Mouse (Mus musculus) MEL (cell line): ENCODE measurements around the gene Gba2. TPM values are rescaled to one million over a fixed set of nuclear protein-coding genes. Genes with fewer than 3 reads are reported as not detected.

Source experiments
- DNase-seq: peaks from one replicate; pipeline ENCODE4 v3.0.0; 2011; ENCODE audit warnings: low read depth, low spot score
- H3K27ac ChIP-seq: 2 replicates; pipeline ENCODE4 v1.5.1; 2012; ENCODE audit warnings: low read depth, mild to moderate bottlenecking, control low read depth, low read length, moderate library complexity; ENCODE audit not compliant: control insufficient read depth
- H3K27me3 ChIP-seq, 2 experiments: fragments of 150-350 bp in 1 of 2; sonication (generic) in 1 of 2; 2 replicates each; pipeline ENCODE4 v1.6.1; 2012; ENCODE audit warnings: low read length in 2 of 2, mild to moderate bottlenecking in 2 of 2, improper control_type of control experiment in 1 of 2, moderate library complexity in 1 of 2; ENCODE audit not compliant: insufficient read depth in 2 of 2, control insufficient read depth in 1 of 2
- H3K36me3 ChIP-seq, 2 experiments: 2 replicates each; pipeline ENCODE4 v1.6.1; 2012 to 2014; ENCODE audit warnings: low read length in 2 of 2, improper control_type of control experiment in 1 of 2, inconsistent platforms in 1 of 2, mild to moderate bottlenecking in 1 of 2; ENCODE audit not compliant: insufficient read depth in 2 of 2, control insufficient read depth in 1 of 2
- H3K4me1 ChIP-seq, 2 experiments: fragments of 150-350 bp in 1 of 2; sonication (generic) in 1 of 2; 2 replicates each; pipeline ENCODE4 v1.6.1; 2012; ENCODE audit warnings: low read length in 2 of 2, improper control_type of control experiment in 1 of 2, mild to moderate bottlenecking in 1 of 2; ENCODE audit not compliant: insufficient read depth in 2 of 2, control insufficient read depth in 1 of 2
- H3K4me3 ChIP-seq, 2 experiments: fragments of 150-350 bp in 1 of 2; sonication (generic) in 1 of 2; 2 replicates each; pipeline ENCODE4 v1.5.1; 2012; ENCODE audit warnings: low read depth in 2 of 2, low read length in 2 of 2, mild to moderate bottlenecking in 2 of 2, moderate library complexity in 2 of 2, control low read depth in 1 of 2, improper control_type of control experiment in 1 of 2; ENCODE audit not compliant: control insufficient read depth in 1 of 2, insufficient read depth in 1 of 2
- H3K79me2 ChIP-seq: 2 replicates; pipeline ENCODE4 v1.6.1; 2012; ENCODE audit warnings: mild to moderate bottlenecking, low read length, moderate library complexity; ENCODE audit not compliant: control insufficient read depth, poor library complexity, insufficient read depth
- H3K9ac ChIP-seq: 2 replicates; pipeline ENCODE4 v1.6.1; 2012; ENCODE audit warnings: low read depth, mild to moderate bottlenecking, control low read depth, low read length, moderate library complexity; ENCODE audit not compliant: control insufficient read depth, poor library complexity, severe bottlenecking
- H3K9me3 ChIP-seq: fragments of 150-350 bp; sonication (generic); replicated peaks from 2 replicates; pipeline ENCODE4 v1.6.1; 2012; ENCODE audit warnings: mild to moderate bottlenecking, low read length, improper control_type of control experiment, moderate library complexity; ENCODE audit not compliant: insufficient read depth
- BHLHE40 ChIP-seq: IDR thresholded peaks from 2 replicates; pipeline ENCODE4 v1.6.1; 2012; ENCODE audit warnings: low read depth, mild to moderate bottlenecking, inconsistent platforms, low read length, improper control_type of control experiment, borderline replicate concordance
- CHD1 ChIP-seq: IDR thresholded peaks from 2 replicates; pipeline ENCODE4 v1.6.1; 2012; ENCODE audit warnings: low read depth, mild to moderate bottlenecking, inconsistent platforms, low read length, improper control_type of control experiment
- CHD2 ChIP-seq: IDR thresholded peaks from 2 replicates; pipeline ENCODE4 v1.6.1; 2011; ENCODE audit warnings: low read length, improper control_type of control experiment
- CTCF ChIP-seq, 3 experiments: IDR thresholded peaks in 2 of 3; conservative IDR thresholded peaks in 1 of 3; 2 replicates each; pipeline ENCODE4 v1.5.1; 2011 to 2012; ENCODE audit warnings: low read length in 3 of 3, low read depth in 2 of 3, mild to moderate bottlenecking in 2 of 3, improper control_type of control experiment in 1 of 3, inconsistent platforms in 1 of 3, mixed read lengths in 1 of 3, moderate library complexity in 1 of 3; ENCODE audit not compliant: control insufficient read depth in 1 of 3, insufficient read depth in 1 of 3, poor library complexity in 1 of 3, severe bottlenecking in 1 of 3
- E2F4 ChIP-seq: IDR thresholded peaks from 2 replicates; pipeline ENCODE4 v1.6.1; 2011; ENCODE audit warnings: low read depth, low read length, improper control_type of control experiment, borderline replicate concordance
- ELF1 ChIP-seq: IDR thresholded peaks from 2 replicates; pipeline ENCODE4 v1.6.1; 2014; ENCODE audit warnings: low read depth, mild to moderate bottlenecking, inconsistent platforms, low read length, improper control_type of control experiment, moderate library complexity
- EP300 ChIP-seq, 2 experiments: IDR thresholded peaks; 2 replicates each; pipeline ENCODE4 v1.6.1; 2011; ENCODE audit warnings: improper control_type of control experiment in 2 of 2, low read length in 2 of 2, low read depth in 1 of 2, mild to moderate bottlenecking in 1 of 2
- ETS1 ChIP-seq: IDR thresholded peaks from 2 replicates; pipeline ENCODE4 v1.6.1; 2012; ENCODE audit warnings: low read depth, mild to moderate bottlenecking, inconsistent platforms, low read length, improper control_type of control experiment, moderate library complexity
- GABPA ChIP-seq: IDR thresholded peaks from 2 replicates; pipeline ENCODE4 v1.6.1; 2012; ENCODE audit warnings: low read depth, mild to moderate bottlenecking, inconsistent platforms, low read length, improper control_type of control experiment, moderate library complexity
- GATA1 ChIP-seq: IDR thresholded peaks from 2 replicates; pipeline ENCODE4 v1.6.1; 2011; ENCODE audit warnings: low read depth, low read length, improper control_type of control experiment
- JUND ChIP-seq: IDR thresholded peaks from 2 replicates; pipeline ENCODE4 v1.6.1; 2011; ENCODE audit warnings: low read depth, mild to moderate bottlenecking, improper control_type of control experiment, low read length
- MAFK ChIP-seq: IDR thresholded peaks from 2 replicates; pipeline ENCODE4 v1.6.1; 2011; ENCODE audit warnings: low read depth, mild to moderate bottlenecking, low read length, improper control_type of control experiment, borderline replicate concordance
- MAX ChIP-seq: IDR thresholded peaks from 2 replicates; pipeline ENCODE4 v1.6.1; 2011; ENCODE audit warnings: low read length, improper control_type of control experiment
- MAZ ChIP-seq: IDR thresholded peaks from 2 replicates; pipeline ENCODE4 v1.6.1; 2012; ENCODE audit warnings: low read depth, mild to moderate bottlenecking, inconsistent platforms, low read length, improper control_type of control experiment
- MEF2A ChIP-seq: IDR thresholded peaks from 2 replicates; pipeline ENCODE4 v1.6.1; 2014; ENCODE audit warnings: low read depth, mild to moderate bottlenecking, inconsistent platforms, low read length, improper control_type of control experiment; ENCODE audit not compliant: poor library complexity, insufficient replicate concordance, severe bottlenecking; ENCODE audit errors: extremely low read depth
- MXI1 ChIP-seq: IDR thresholded peaks from 2 replicates; pipeline ENCODE4 v1.6.1; 2011; ENCODE audit warnings: mild to moderate bottlenecking, low read depth, low read length, improper control_type of control experiment
- MYB ChIP-seq: IDR thresholded peaks from 2 replicates; pipeline ENCODE4 v1.6.1; 2011; ENCODE audit warnings: mild to moderate bottlenecking, low read depth, low read length, improper control_type of control experiment
- NELFE ChIP-seq: IDR thresholded peaks from 2 replicates; pipeline ENCODE4 v1.6.1; 2011; ENCODE audit warnings: low read depth, low read length, improper control_type of control experiment
- NRF1 ChIP-seq: IDR thresholded peaks from 2 replicates; pipeline ENCODE4 v1.6.1; 2014; ENCODE audit warnings: low read depth, mild to moderate bottlenecking, inconsistent platforms, low read length, improper control_type of control experiment, moderate library complexity; ENCODE audit not compliant: poor library complexity, insufficient read depth, severe bottlenecking
- POLR2A ChIP-seq, 2 experiments: IDR thresholded peaks; 2 replicates each; pipeline ENCODE4 v1.6.1; 2011 to 2012; ENCODE audit warnings: low read length in 2 of 2, mild to moderate bottlenecking in 2 of 2, control low read depth in 1 of 2, improper control_type of control experiment in 1 of 2, low read depth in 1 of 2, moderate library complexity in 1 of 2; ENCODE audit not compliant: control insufficient read depth in 1 of 2, insufficient read depth in 1 of 2, poor library complexity in 1 of 2
- POLR2AphosphoS2 ChIP-seq: IDR thresholded peaks from 2 replicates; pipeline ENCODE4 v1.6.1; 2011; ENCODE audit warnings: low read length, improper control_type of control experiment
- POLR2AphosphoS5 ChIP-seq: IDR thresholded peaks from 2 replicates; pipeline ENCODE4 v1.6.1; 2012; ENCODE audit warnings: low read depth, borderline replicate concordance, mild to moderate bottlenecking, inconsistent platforms, low read length, moderate library complexity, mixed read lengths
- RAD21 ChIP-seq: IDR thresholded peaks from 2 replicates; pipeline ENCODE4 v1.6.1; 2011; ENCODE audit warnings: mild to moderate bottlenecking, low read depth, low read length, improper control_type of control experiment
- SIN3A ChIP-seq: IDR thresholded peaks from 2 replicates; pipeline ENCODE4 v1.6.1; 2012; ENCODE audit warnings: low read length, improper control_type of control experiment, inconsistent platforms
- SMC3 ChIP-seq: IDR thresholded peaks from 2 replicates; pipeline ENCODE4 v1.6.1; 2011; ENCODE audit warnings: low read depth, low read length, improper control_type of control experiment
- TAL1 ChIP-seq: IDR thresholded peaks from 2 replicates; pipeline ENCODE4 v1.6.1; 2012; ENCODE audit warnings: mild to moderate bottlenecking, inconsistent platforms, low read length, moderate library complexity, mixed read lengths
- TCF12 ChIP-seq: IDR thresholded peaks from 2 replicates; pipeline ENCODE4 v1.6.1; 2014; ENCODE audit warnings: low read depth, mild to moderate bottlenecking, inconsistent platforms, low read length, improper control_type of control experiment, moderate library complexity
- ZC3H11A ChIP-seq: IDR thresholded peaks from 2 replicates; pipeline ENCODE4 v1.6.1; 2012; ENCODE audit warnings: low read depth, mild to moderate bottlenecking, inconsistent platforms, low read length, improper control_type of control experiment
- ZKSCAN1 ChIP-seq: IDR thresholded peaks from 2 replicates; pipeline ENCODE4 v1.6.1; 2012; ENCODE audit warnings: low read depth, mild to moderate bottlenecking, inconsistent platforms, low read length, improper control_type of control experiment, moderate library complexity
- ZMIZ1 ChIP-seq: IDR thresholded peaks from 2 replicates; pipeline ENCODE4 v1.6.1; 2012; ENCODE audit warnings: low read depth, mild to moderate bottlenecking, inconsistent platforms, low read length, improper control_type of control experiment, moderate library complexity
- ZNF384 ChIP-seq: IDR thresholded peaks from 2 replicates; pipeline ENCODE4 v1.6.1; 2012; ENCODE audit warnings: low read depth, mild to moderate bottlenecking, inconsistent platforms, low read length, improper control_type of control experiment
- polyA plus RNA-seq, 2 experiments: library from polyadenylated mRNA; stranded (reverse) in 1 of 2; unstranded in 1 of 2; fragments of >175 nt in 1 of 2; fragments of >200 nt in 1 of 2; gene quantifications; 2 replicates each; pipeline versions ENCODE4 v1.2.1 to v1.2.4; 2012; ENCODE audit warnings: low replicate concordance in 2 of 2, low read depth in 1 of 2; ENCODE audit not compliant: insufficient read length in 2 of 2, insufficient read depth in 1 of 2, missing spikeins in 1 of 2
- total RNA-seq: library from RNA; depleted of rRNA; stranded (reverse); fragments of 300-350 nt; gene quantifications from 2 replicates; pipeline ENCODE4 v1.2.3, GENCODE M21; 2012

Gene Gba2
- total and polyA plus RNA-seq, 3 experiments: 5.7 to 24.9 TPM; not detected in 1

DNA sequence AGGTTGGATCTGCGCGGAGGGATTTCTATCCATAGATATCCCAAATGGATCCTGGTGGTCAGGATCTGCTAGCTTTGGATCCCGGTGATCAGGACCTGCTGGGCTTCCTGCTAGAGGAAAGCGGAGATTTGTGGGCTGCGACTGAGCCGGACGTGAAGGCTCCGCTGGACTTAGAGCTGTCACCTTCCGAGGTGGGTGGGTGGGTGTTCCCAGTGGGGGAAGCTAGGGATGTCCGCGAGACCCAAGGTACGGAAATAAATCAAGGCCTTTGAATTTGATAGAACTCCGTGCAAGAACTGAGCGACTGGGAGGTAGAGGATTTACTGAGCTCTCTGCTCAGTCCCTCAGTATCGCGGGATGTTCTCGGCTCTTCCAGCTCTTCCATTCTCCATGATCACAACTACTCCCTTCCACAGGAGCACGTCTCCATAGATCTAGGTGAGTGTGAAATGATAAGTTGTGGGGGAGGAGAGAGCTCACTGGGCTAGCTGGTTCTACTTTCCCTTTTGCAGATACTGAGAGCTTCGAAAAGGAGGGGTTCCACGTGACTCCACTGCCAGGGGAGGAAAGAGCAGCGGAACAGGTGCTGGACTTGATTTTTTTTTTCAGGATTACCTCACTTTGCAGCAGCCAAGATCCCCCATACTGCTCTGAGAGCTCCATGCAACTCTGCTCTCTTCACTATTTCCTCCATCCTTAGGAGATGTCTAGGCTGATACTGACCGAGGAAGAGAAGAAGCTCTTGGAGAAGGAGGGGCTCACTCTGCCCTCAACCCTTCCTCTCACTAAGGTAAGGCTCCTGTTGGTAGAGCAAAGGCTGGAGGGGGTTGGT lies 15.7 kb downstream of the Gba2 start (continued):
- TF ChIP-seq MYB (no peak), GATA1 (no peak), MXI1 (peak; percentile 31; the same call in 1 of the 2 replicates), POLR2AphosphoS2 (no peak), ZC3H11A (no peak), CTCF (IDR thresholded peaks at IDR 0.05 in 2 of 3, conservative IDR thresholded peaks at IDR 0.05 in 1 of 3; ENCODE audit: control insufficient read depth in 1 of 3, insufficient read depth in 1 of 3, low read depth in 2 of 3, low read length in 3 of 3, poor library complexity in 1 of 3, severe bottlenecking in 1 of 3) (no peak)
- TF ChIP-seq, all 39 proteins: peak for 8

DNA sequence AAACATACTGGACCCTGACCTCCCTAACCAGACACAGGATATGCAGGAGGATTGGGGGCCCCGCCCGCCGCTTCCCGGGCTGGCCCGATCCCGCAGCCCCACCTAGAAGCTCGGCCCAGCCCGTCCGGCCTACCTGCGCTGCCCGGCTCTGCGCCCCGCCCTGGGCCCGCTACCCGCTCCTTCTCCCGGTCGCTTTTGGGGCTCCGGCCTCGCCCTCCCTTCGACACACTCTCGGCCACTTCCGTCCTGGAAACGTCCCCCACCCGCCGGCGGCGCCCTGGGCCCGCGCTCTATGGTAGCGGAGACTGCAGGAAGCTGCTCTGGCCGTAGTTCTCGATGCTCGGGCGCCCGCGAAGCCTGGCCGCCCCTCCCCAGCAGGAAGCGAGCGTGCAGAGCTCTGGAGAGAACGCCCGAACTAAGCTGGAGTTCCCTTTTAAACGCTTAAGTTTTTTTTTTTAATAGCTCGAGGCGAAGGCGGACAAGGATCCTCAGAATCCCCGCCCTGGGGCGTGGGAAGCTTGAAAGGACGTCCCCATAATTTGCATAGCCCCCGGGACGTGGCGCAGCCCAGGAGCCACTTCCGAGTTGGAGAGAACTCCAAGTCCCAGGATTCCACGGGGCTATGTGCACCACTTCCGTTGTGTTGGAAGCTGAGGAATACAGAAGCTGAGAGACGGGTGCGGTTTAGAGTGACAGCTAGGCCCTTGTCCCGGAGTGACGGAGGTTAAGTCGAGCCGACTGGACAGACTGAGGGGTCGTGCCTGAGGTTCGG lies 16.5 kb downstream of the Gba2 start, which contains the start of the genes Creb3 and Tln1:
TSS of gene Creb3 (plus strand) at position 336 of the 772 bp plus-strand sequence.
TSS of gene Tln1 (minus strand) at position 695 of the 772 bp plus-strand sequence.
- Histone ChIP-seq H3K9ac (peak within 1 kb of the TSS; percentile 92), H3K27ac (peak within 1 kb of the TSS; percentile 99), H3K4me1 (peaks cover 26 to 46% of the 10 kb centered on the region in 2 experiments), H3K9me3 (no peaks in the 10 kb centered on the region), H3K36me3 (peaks cover 0 to 40% of the 10 kb centered on the region in 2 experiments; a peak in 2 of 4 replicates), H3K27me3 (no peaks in the 10 kb centered on the region), H3K79me2 (peaks cover 47% of the 10 kb centered on the region), H3K4me3 (peak within 1 kb of the TSS; percentile 82 to 92)
- peak; percentile 98 for DNase-seq
- TF ChIP-seq ZKSCAN1 (no peak), POLR2A (IDR thresholded peaks at IDR 0.05; ENCODE audit: control insufficient read depth in 1 of 2, insufficient read depth in 1 of 2, low read depth in 1 of 2, low read length in 2 of 2, poor library complexity in 1 of 2) (peak; percentile 61 to 78; a peak in 3 of 4 replicates), NELFE (peak; percentile 69), ZNF384 (peak; percentile 92), MAZ (peak; percentile 86), NRF1 (0 out of 2 replicates have a peak, but pooled peaks have one; percentile 27), GATA1 (no peak), MAX (0 out of 2 replicates have a peak, but pooled peaks have one; percentile 36), EP300 (IDR thresholded peaks at IDR 0.05; ENCODE audit: low read depth in 1 of 2, low read length in 2 of 2) (0 out of 4 replicates have a peak, but pooled peaks of 1 of the 2 experiments have one; percentile 3), ELF1 (peak; percentile 98), CHD1 (no peak), JUND (no peak), TCF12 (no peak; the same call in 1 of the 2 replicates), CHD2 (no peak), BHLHE40 (no peak), MYB (no peak), E2F4 (no peak), RAD21 (no peak), ETS1 (no peak; the same call in 1 of the 2 replicates), MAFK (no peak), SMC3 (no peak), MEF2A (no peak), ZMIZ1 (peak; percentile 36; the same call in 1 of the 2 replicates), POLR2AphosphoS2 (peak; percentile 61; the same call in 1 of the 2 replicates), POLR2AphosphoS5 (no peak), TAL1 (no peak), SIN3A (peak; percentile 90), GABPA (peak; percentile 51; the same call in 1 of the 2 replicates)
